9 mouse cellular contexts compared by ENCODE assay signal in the genomic region with DNA sequence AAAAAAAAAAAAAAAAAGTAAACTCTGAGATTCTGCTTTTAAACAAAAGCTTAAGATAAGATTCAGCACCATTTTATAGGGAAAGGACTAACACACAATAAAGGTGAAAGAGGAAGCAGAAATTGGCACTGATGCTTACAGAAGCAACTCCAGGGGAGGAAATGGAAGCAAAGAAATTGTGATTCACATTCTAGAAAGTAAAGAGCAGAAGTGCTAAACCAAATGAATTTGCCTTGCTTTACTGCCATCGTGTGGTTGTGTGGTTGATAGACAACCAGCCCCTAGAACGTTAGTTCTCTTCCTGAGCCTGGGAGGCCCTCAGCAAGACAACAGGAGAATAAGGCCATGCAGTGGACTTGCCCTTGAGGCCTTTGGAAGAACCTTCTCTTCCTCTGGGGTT. TPM values are rescaled to one million over a fixed set of nuclear protein-coding genes. Genes with fewer than 3 reads are reported as not detected.
DNase-seq lines count a peak whose midpoint lies in the region; ATAC-seq and TF ChIP-seq lines count a peak whose summit lies in the region.
"Had no signal": no experiment of that assay in that cellular context is flagged by ENCODE, and none has a peak within 500 bp of the region (broad histone marks: within the 10 kb centered on the region; RNA-seq: fewer than 3 reads in every experiment).

No protein-coding gene starts in this region.

- TF ChIP-seq EP300 in heart, postnatal 0 days (IDR thresholded peaks at IDR 0.05; ENCODE audit: low read depth), result no peak

- no peaks in the 10 kb centered on the region for H3K9me3 ChIP-seq in heart, postnatal 0 days (replicated peaks; ENCODE audit: control insufficient read depth, low read length)
- H3K9me3 ChIP-seq in heart, embryonic 12.5 days (replicated peaks), result no peaks in the 10 kb centered on the region

- no peaks in the 10 kb centered on the region for H3K4me1 ChIP-seq in heart, postnatal 0 days (ENCODE audit: control insufficient read depth, insufficient read depth)
- H3K4me1 ChIP-seq in heart, embryonic 12.5 days (replicated peaks), result no peaks in the 10 kb centered on the region

- no peak overlapping the region for H3K4me2 ChIP-seq in heart, postnatal 0 days (ENCODE audit: low read depth, low read length)
- H3K4me2 ChIP-seq in heart, embryonic 12.5 days, result no peak overlapping the region

- DNase-seq in heart, postnatal 0 days (ENCODE audit: low spot score), result peak; percentile 16
- DNase-seq in MEL-GATA-1-ER (ENCODE audit: extremely low read depth, low read depth), result peak; percentile 44
- DNase-seq in cerebellum, adult 9-11 months, result peak; percentile 1
- DNase-seq in left cerebral cortex, postnatal 4 days, result peak; percentile 10
- DNase-seq in retina, postnatal 1 day, result peak; percentile 38
- DNase-seq in urinary bladder, postnatal 10 days (ENCODE audit: low spot score), result no peak

- intact Hi-C loops in left cerebral cortex, postnatal 4 days (cut with DNase I), result no loop called here

- no peak overlapping the region for H3K4me3 ChIP-seq in heart, postnatal 0 days (ENCODE audit: low read depth, low read length)
- H3K4me3 ChIP-seq in heart, embryonic 12.5 days, result no peak overlapping the region

- ATAC-seq in heart, postnatal 0 days (ENCODE audit: insufficient read depth, low read depth), result no peak
- no peak for ATAC-seq in heart, embryonic 12.5 days (ENCODE audit: insufficient number of reproducible peaks, low FRiP score)
- ATAC-seq in hematopoietic stem cell, adult 5-6 weeks (replicated peaks in 1 of 2; ENCODE audit: insufficient read depth in 1 of 2, low FRiP score in 2 of 2, low TSS enrichment in 1 of 2, low read depth in 1 of 2, poor library complexity in 2 of 2, severe bottlenecking in 2 of 2), result peak; percentile 80 to 86

- no peaks in the 10 kb centered on the region for H3K27me3 ChIP-seq in heart, postnatal 0 days (ENCODE audit: control insufficient read depth, insufficient read depth, low read length)
- H3K27me3 ChIP-seq in heart, embryonic 12.5 days (replicated peaks), result no peaks in the 10 kb centered on the region

- H3K27ac ChIP-seq in heart, postnatal 0 days (ENCODE audit: low read depth), result no peak overlapping the region
- no peak overlapping the region for H3K27ac ChIP-seq in heart, embryonic 12.5 days (ENCODE audit: poor library complexity, severe bottlenecking)

- 11% methylated on average over 2 of the region's 2 CpGs for WGBS in heart, postnatal 0 days
- WGBS in heart, embryonic 12.5 days, result 7% methylated on average over 2 of the region's 2 CpGs

- no peak overlapping the region for H3K9ac ChIP-seq in heart, postnatal 0 days (replicated peaks; ENCODE audit: low read depth, low read length)
- H3K9ac ChIP-seq in heart, embryonic 12.5 days, result no peak overlapping the region

- H3K36me3 ChIP-seq in heart, postnatal 0 days (replicated peaks; ENCODE audit: control insufficient read depth, insufficient read depth, low read length), result no peaks in the 10 kb centered on the region
- no peaks in the 10 kb centered on the region for H3K36me3 ChIP-seq in heart, embryonic 12.5 days

- TF ChIP-seq CTCF in heart, postnatal 0 days (IDR thresholded peaks at IDR 0.05; ENCODE audit: low read depth), result peak; percentile 56

RNA-seq across cellular contexts. Expression of a gene that starts 41.7 kb away (rescaled TPM):
- total RNA-seq in heart, postnatal 0 days (2014; rRNA removed; ENCODE audit: low replicate concordance), result not detected in 2 replicates
- polyA plus RNA-seq in heart, postnatal 0 days (2015; fragmentation: Nextera tagmentation; extraction: Ambion mirVana), result 0.05 TPM in 1 of 2 replicates, not detected in the other
- polyA plus RNA-seq in heart, embryonic 12.5 days (2016; fragmentation: Nextera tagmentation; extraction: Ambion mirVana), result 0.32 TPM in 1 of 2 replicates, not detected in the other
- not detected in 2 replicates for total RNA-seq in hematopoietic stem cell, adult 5-6 weeks (2017)
- total RNA-seq in left cerebral cortex, postnatal 4 days (2021), result under 1 TPM in 1 of 2 experiments, not detected in 1; 0.36 TPM
- polyA plus RNA-seq: small intestine, adult 2 months had no signal

Comparison
In these comparisons a context has a peak if more than half of its experiments do, and no peak if none do; other contexts are left out.
1. ATAC-seq: peak in hematopoietic stem cell, adult 5-6 weeks (2 of 2); none in heart, postnatal 0 days (single experiment) and heart, embryonic 12.5 days (single experiment).